Mouse (Mus musculus) heart, embryonic 16.5 days (tissue): ENCODE measurements around the gene Accs. TPM values are rescaled to one million over a fixed set of nuclear protein-coding genes. Genes with fewer than 3 reads are reported as not detected.

ENCODE experiments used
- ATAC-seq: fragments of 200-750 bp; cut with Nextera tagmentation; replicated peaks from 2 replicates; pipeline ENCODE4 v1.8.0; 2017; ENCODE audit warnings: moderate number of reproducible peaks; ENCODE audit not compliant: insufficient read depth, low FRiP score; ENCODE audit errors: extremely low read depth
- H3K27ac ChIP-seq: fragments of 300-500 bp; sonication (generic); 2 replicates; pipeline ENCODE4 v1.5.1; 2014; ENCODE audit warnings: mild to moderate bottlenecking, low read length, control low read depth, moderate library complexity
- H3K27me3 ChIP-seq: fragments of 300-500 bp; sonication (generic); 2 replicates; pipeline ENCODE4 v1.6.1; 2014; ENCODE audit warnings: low read length, mixed read lengths; ENCODE audit not compliant: control insufficient read depth, insufficient read depth
- H3K36me3 ChIP-seq: fragments of 300-500 bp; sonication (generic); 2 replicates; pipeline ENCODE4 v1.6.1; 2014; ENCODE audit not compliant: control insufficient read depth, insufficient read depth
- H3K4me1 ChIP-seq: fragments of 300-500 bp; sonication (generic); 2 replicates; pipeline ENCODE4 v1.6.1; 2014; ENCODE audit warnings: low read length, mixed read lengths; ENCODE audit not compliant: control insufficient read depth, insufficient read depth
- H3K4me2 ChIP-seq: fragments of 300-500 bp; sonication (generic); 2 replicates; pipeline ENCODE4 v1.6.1; 2014; ENCODE audit warnings: low read depth, mild to moderate bottlenecking, control low read depth, low read length
- H3K4me3 ChIP-seq: fragments of 300-500 bp; sonication (generic); 2 replicates; pipeline ENCODE4 v1.5.1; 2014; ENCODE audit warnings: mild to moderate bottlenecking, control low read depth, low read length
- H3K9ac ChIP-seq: fragments of 300-500 bp; sonication (generic); 2 replicates; pipeline ENCODE4 v1.6.1; 2014; ENCODE audit warnings: low read length, control low read depth
- H3K9me3 ChIP-seq: fragments of 300-500 bp; sonication (generic); replicated peaks from 2 replicates; pipeline ENCODE4 v1.6.1; 2016; ENCODE audit warnings: low read length; ENCODE audit not compliant: control insufficient read depth
- WGBS: fragments of 180-500 bp; shearing (Covaris S2); extraction: QIAGEN DNeasy Blood & Tissue Kit; methylation state at CpG from one replicate; pipeline ENCODE4 v1.1.7; 2014; 5-methylcytosine and 5-hydroxymethylcytosine counted together
- polyA plus RNA-seq: library from polyadenylated mRNA; unstranded; fragments of >200 nt; fragmentation: Nextera tagmentation; extraction: Ambion mirVana; gene quantifications from 2 replicates; pipeline ENCODE4 v1.2.1, GENCODE M21; 2015

Accs gene
- polyA plus RNA-seq, 1 experiment from 2014 or later, result 5.6 TPM

DNA sequence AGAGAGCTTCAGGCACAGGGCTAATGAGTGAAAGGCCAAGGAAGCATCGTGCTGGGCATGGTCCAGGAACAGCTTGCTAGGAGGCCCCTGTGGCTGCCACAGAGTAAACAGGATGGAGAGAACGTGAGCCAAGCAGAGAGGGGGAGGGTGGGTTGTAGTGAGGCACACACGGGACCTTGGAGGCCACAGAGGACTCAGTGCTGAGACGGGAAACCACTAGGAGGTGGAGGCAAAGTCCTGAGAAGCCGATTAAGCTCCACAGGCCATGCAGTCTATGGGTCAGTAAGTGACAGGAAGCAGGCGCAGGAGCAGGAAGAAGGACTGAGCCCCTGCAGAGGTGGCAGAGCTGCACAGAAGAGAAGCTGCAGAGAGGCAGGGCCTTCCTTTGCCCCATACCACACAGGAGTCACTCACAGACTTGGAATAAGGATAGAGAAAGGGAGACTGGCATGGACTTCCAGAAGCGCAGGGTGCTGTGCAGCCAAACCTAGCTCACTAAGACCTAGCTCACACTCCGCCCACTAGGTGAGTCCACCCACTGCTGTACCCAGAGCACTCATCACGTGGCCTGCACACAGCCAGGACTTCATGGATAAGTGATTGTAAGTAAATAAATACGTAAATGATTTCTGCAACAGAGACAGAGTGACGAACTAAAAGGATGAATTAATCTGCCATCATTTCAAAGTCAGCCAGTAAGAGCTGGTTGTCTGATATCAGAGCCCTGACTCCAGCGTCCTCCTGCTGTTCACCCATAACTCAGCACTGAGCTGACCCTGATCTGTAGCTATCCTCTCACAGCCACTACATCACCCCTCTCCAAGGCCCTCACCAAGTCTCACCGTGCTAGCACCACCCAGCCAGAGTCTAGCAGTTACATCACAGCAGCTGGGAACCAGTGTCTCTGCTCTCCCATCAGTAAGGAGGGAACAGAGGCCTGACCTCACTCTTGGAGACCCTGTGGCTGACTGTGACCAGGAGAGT, 57.9 kb downstream of the Accs start:
- 47% methylated on average over 13 of the region's 13 CpGs for WGBS
- no peaks in the 10 kb centered on the region for H3K27me3 ChIP-seq
- no peak overlapping the region for H3K4me3 ChIP-seq
- H3K4me2 ChIP-seq, result no peak overlapping the region
- peaks cover 7% of the 10 kb centered on the region for H3K4me1 ChIP-seq
- H3K9me3 ChIP-seq, result no peaks in the 10 kb centered on the region
- peaks cover 19% of the 10 kb centered on the region for H3K36me3 ChIP-seq
- H3K9ac ChIP-seq, result no peak overlapping the region
- peak overlapping the region; percentile 38 for H3K27ac ChIP-seq
- ATAC-seq, result peak; percentile 87

DNA sequence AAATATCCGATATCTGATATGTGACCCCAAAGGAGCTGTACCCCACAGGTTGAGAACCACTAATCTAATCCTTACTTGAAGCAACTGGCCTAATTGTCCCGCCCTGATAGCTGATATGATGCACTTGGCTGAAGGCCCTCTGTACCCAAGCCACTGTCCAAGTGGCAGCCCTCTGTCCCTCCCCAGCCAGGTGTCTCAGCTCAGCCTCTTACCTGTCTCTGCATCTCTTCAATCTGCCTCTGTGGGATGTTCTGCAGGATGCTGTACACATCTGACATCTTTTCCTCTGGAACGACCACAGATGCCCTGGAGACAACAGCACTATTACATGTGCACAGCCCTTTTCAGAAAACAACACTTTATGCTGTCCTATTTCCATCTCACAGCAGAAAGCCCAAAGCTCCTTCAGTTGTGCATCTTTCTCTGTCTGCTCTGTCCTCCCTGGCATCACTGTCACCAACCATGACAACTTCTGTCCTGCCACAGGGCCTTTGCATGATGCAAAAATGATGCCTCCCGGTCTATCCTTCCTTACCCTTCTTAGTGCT, 58.9 kb downstream of the Accs start:
- Histone ChIP-seq H3K36me3 (peaks cover 14% of the 10 kb centered on the region), H3K9me3 (no peaks in the 10 kb centered on the region), H3K4me3 (no peak overlapping the region), H3K27me3 (no peaks in the 10 kb centered on the region), H3K4me2 (no peak overlapping the region), H3K27ac (peak overlapping the region; percentile 38), H3K4me1 (peaks cover 9% of the 10 kb centered on the region), H3K9ac (no peak overlapping the region)
- no peak for ATAC-seq
- WGBS, result 81% methylated on average over 4 of the region's 4 CpGs

DNA sequence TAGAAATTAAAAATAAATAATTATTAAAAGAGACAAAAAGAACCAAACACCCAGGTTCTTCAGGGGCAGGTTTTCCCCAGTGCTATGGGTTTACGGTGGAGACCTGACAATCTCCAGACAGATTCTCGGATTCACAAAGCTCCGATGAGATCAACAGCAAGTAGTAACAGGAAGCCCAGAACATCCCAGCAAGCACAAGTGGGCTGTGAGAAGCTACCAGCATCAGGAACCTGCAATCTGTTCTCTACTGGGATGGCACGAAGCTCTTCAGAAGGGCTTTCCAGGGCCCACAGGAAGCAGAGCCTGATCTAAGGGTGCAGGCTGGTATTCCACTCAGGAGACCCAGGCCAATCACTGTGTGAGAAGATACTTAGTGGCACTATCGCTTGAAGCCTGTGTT, 61.2 kb downstream of the Accs start:
- Histone ChIP-seq H3K27ac (no peak overlapping the region), H3K36me3 (peaks cover 3% of the 10 kb centered on the region; the same call in 1 of the 2 replicates), H3K4me3 (no peak overlapping the region), H3K4me2 (no peak overlapping the region), H3K4me1 (peaks cover 11% of the 10 kb centered on the region), H3K27me3 (no peaks in the 10 kb centered on the region), H3K9me3 (no peaks in the 10 kb centered on the region), H3K9ac (no peak overlapping the region)
- no peak for ATAC-seq
- WGBS, result 81% methylated on average over 5 of the region's 5 CpGs

DNA sequence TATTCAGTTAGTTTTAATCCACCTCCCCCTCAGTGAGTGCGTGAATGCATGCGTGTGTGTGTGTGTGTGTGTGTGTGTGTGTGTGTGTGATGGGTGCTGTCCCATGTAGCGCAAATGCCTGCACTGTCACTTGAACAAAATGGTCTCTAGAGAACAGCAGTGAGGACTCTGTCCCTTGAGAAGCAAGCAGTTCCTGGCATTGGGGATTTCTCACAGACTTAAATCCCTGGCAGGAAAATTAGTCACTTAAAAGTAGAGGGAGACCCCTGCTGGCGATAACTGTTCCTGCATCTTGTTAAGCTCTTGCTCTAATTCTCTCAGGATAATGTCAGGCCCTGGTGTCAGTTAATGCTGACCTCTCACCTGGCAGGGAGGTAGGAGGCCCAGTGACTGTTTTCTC, 63.6 kb downstream of the Accs start:
- peaks cover 4% of the 10 kb centered on the region for H3K4me1 ChIP-seq
- no peak overlapping the region for H3K9ac ChIP-seq
- no peak for ATAC-seq
- no peaks in the 10 kb centered on the region for H3K9me3 ChIP-seq
- H3K4me3 ChIP-seq, result no peak overlapping the region
- H3K36me3 ChIP-seq, result peaks cover 3% of the 10 kb centered on the region; the same call in 1 of the 2 replicates
- H3K27ac ChIP-seq, result no peak overlapping the region
- H3K4me2 ChIP-seq, result no peak overlapping the region
- no peaks in the 10 kb centered on the region for H3K27me3 ChIP-seq
- 49% methylated on average over 4 of the region's 4 CpGs for WGBS

DNA sequence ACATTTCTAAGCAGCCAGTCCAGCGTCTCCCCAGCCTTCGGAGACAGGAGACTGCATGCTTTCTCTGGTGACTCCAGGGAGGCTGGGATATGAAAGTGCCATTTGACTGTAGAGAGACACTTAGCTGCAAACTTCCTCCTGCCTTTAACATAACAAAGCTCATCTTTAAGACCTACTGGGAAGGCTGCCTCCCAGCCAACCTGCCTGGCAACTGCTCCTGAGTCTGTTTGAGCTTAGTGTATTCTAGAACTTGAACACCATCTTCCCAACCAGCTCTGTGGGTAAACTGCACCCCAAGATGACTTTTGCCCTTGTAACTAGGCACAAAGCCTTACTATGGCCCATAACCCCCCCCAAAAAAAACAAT, 64.3 kb downstream of the Accs start:
- Histone ChIP-seq H3K4me1 (peaks cover 4% of the 10 kb centered on the region; the same call in 1 of the 2 replicates), H3K36me3 (peaks cover 3% of the 10 kb centered on the region; the same call in 1 of the 2 replicates), H3K9ac (no peak overlapping the region), H3K4me2 (no peak overlapping the region), H3K9me3 (no peaks in the 10 kb centered on the region), H3K27ac (no peak overlapping the region), H3K27me3 (no peaks in the 10 kb centered on the region), H3K4me3 (no peak overlapping the region)
- 73% methylated on average over 2 of the region's 2 CpGs for WGBS
- ATAC-seq, result no peak

DNA sequence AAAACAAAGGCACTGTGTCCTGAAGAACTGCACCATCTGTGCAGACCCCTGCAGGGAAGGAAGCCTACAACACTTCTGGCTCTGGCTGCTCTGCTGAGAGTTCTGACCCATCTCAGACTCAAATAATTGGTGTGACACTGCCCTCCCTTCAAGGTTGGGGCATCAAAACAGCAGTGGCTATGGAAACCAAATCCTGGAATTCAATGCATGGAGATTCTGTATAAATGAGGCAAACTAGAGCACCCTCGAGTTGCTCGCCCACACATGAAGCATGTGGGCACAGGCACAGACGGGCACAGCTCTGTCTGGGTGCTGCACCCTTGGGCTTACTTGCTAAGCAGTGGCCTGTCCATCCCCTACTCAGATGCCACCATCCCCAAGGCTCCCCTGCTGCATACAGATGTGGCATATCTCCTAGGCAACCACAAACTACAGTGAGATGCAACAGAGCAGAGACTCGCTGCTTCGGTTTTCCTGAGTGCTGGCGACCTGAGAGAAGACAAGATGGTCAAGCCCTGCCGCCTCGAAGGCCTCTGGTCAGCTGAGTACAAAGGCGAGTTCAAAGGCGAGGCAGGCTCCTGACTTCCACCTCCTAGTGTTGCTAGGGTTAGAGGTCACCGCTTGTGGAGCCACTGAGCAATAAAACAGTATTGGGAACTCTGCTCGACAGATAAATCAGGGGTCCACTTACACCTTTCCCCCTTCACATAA, 64.9 kb downstream of the Accs start:
- H3K4me3 ChIP-seq, result no peak overlapping the region

DNA sequence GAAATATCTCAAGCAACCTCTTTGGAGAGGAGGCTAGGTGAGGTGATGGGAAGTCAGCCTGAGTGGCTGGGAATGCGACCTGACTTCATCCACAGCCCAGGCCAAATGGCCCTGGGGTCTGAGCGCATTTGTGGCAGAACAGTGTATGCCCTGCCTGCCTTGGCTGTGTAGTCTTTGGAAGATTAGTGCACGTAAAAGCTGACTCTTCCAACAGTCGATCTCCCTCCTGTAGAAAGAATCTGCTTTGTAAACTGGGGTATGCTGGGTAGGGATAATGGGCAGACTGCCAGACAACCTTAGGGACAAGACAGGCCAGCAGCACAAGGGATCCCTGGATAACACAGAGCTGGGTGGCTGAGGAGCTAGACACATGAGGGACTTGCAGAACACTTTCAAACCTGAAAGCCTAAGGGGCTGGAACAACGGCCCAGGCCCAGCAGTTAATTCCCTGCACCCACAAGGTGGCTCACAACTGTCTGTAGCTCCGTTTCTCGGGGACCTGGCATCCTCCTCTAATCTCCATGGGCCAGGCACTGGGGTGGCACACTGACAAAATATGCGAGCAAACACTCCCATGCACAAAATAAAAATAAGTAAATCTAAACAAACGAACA, 65.7 kb downstream of the Accs start:
- WGBS, result 73% methylated on average over 9 of the region's 9 CpGs
- peaks cover 3% of the 10 kb centered on the region; the same call in 1 of the 2 replicates for H3K36me3 ChIP-seq
- no peaks in the 10 kb centered on the region for H3K9me3 ChIP-seq
- no peak overlapping the region for H3K4me2 ChIP-seq
- no peak for ATAC-seq
- no peak overlapping the region for H3K27ac ChIP-seq
- no peak overlapping the region for H3K4me3 ChIP-seq
- H3K4me1 ChIP-seq, result peaks cover 15% of the 10 kb centered on the region
- H3K27me3 ChIP-seq, result no peaks in the 10 kb centered on the region
- H3K9ac ChIP-seq, result no peak overlapping the region

More for the DNA sequence above, 64.9 kb downstream of the Accs start:
- Histone ChIP-seq H3K27ac (no peak overlapping the region), H3K27me3 (no peaks in the 10 kb centered on the region), H3K4me1 (peaks cover 7% of the 10 kb centered on the region; the same call in 1 of the 2 replicates), H3K36me3 (peaks cover 3% of the 10 kb centered on the region; the same call in 1 of the 2 replicates), H3K4me2 (no peak overlapping the region), H3K9me3 (no peaks in the 10 kb centered on the region), H3K9ac (no peak overlapping the region)
- WGBS, result 64% methylated on average over 12 of the region's 12 CpGs
- ATAC-seq, result no peak
